Mouse (Mus musculus) ovary, adult 18-20 months (tissue): ENCODE measurements around the gene Scgb3a1.

Experiments used
- DNase-seq: peaks from one replicate; pipeline ENCODE4 v3.0.0; 2022; ENCODE audit warnings: low spot score, mixed read lengths

Scgb3a1 gene

GRCm38 (mm10) chr11:49658791-49659469 is 4.5 kb upstream of the Scgb3a1 start:
- DNase-seq: no peak

- DNase-seq: no peak
These were observed 4.0 kb upstream of the Scgb3a1 start for GRCm38 (mm10) chr11:49659470-49659799.

- no peak for DNase-seq
These were observed 1.1 kb upstream of the Scgb3a1 start for GRCm38 (mm10) chr11:49662292-49662780.

GRCm38 (mm10) chr11:49664262-49665140 is 1.1 kb downstream of the Scgb3a1 start:
- no peak for DNase-seq

GRCm38 (mm10) chr11:49665462-49665861 is 2.1 kb downstream of the Scgb3a1 start:
- DNase-seq: no peak

GRCm38 (mm10) chr11:49673433-49673832 is 10.0 kb downstream of the Scgb3a1 start:
- no peak for DNase-seq

- no peak for DNase-seq
These were observed 21.0 kb downstream of the Scgb3a1 start for GRCm38 (mm10) chr11:49684237-49684973.

GRCm38 (mm10) chr11:49695013-49695412 is 31.6 kb downstream of the Scgb3a1 start:
- DNase-seq: no peak

- DNase-seq: no peak
These were observed 32.3 kb downstream of the Scgb3a1 start for GRCm38 (mm10) chr11:49695695-49696094.

GRCm38 (mm10) chr11:49696472-49696871 is 33.1 kb downstream of the Scgb3a1 start:
- no peak for DNase-seq

- DNase-seq: no peak
These were observed 34.4 kb downstream of the Scgb3a1 start for GRCm38 (mm10) chr11:49697779-49698178.

- no peak for DNase-seq
These were observed 35.7 kb downstream of the Scgb3a1 start for GRCm38 (mm10) chr11:49699079-49699478.

GRCm38 (mm10) chr11:49702014-49702413 is 38.6 kb downstream of the Scgb3a1 start:
- no peak for DNase-seq

- DNase-seq: no peak
These were observed 41.4 kb downstream of the Scgb3a1 start for GRCm38 (mm10) chr11:49704804-49705203.

GRCm38 (mm10) chr11:49707834-49708233 is 44.4 kb downstream of the Scgb3a1 start:
- DNase-seq: no peak

GRCm38 (mm10) chr11:49710664-49711063 is 47.3 kb downstream of the Scgb3a1 start:
- DNase-seq: no peak

GRCm38 (mm10) chr11:49711981-49712554 is 48.7 kb downstream of the Scgb3a1 start:
- peak; percentile 21 for DNase-seq

GRCm38 (mm10) chr11:49712555-49713335 is 49.3 kb downstream of the Scgb3a1 start, which contains the start of gene Cnot6:
TSS of gene Cnot6 (minus strand) at chr11:49712723.
- peak; percentile 97 for DNase-seq

- peak; percentile 6 for DNase-seq
These were observed 50.2 kb downstream of the Scgb3a1 start for GRCm38 (mm10) chr11:49713336-49714334.
